Mouse (Mus musculus) thymus, adult 18-20 months (tissue): ENCODE results near the gene Mrpl51.

Source experiments
- DNase-seq, 2 experiments: peaks; one replicate each; pipeline ENCODE4 v3.0.0; 2022; ENCODE audit warnings: mixed read lengths in 2 of 2

Gene Mrpl51

DNA sequence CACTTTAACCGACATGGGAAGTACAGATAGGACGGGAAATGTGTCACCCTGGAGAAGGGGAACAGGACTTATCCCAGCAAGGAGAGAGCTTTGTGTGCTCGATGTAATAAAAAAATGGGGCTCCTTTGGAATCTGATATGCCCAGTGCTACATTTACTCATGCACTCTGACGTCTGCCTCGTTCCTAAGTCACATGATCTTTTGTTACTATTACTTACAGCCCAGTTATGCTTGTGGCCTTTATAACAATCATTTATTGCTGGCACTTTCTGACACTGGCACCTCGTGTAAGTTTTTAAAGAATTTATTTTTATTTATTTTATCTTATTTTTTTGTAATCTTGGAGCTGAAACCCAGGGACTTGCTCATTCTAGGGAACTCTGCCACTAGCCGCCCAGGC lies 1.8 kb downstream of the Mrpl51 start:
- no peak for DNase-seq

- no peak for DNase-seq
Observed at GRCm38 (mm10) chr6:125195541-125196075, 4.0 kb downstream of the Mrpl51 start.

GRCm38 (mm10) chr6:125196301-125196700 lies 4.7 kb downstream of the Mrpl51 start:
- no peak for DNase-seq

- DNase-seq = no peak
Observed at GRCm38 (mm10) chr6:125197166-125197565, 5.6 kb downstream of the Mrpl51 start.

DNA sequence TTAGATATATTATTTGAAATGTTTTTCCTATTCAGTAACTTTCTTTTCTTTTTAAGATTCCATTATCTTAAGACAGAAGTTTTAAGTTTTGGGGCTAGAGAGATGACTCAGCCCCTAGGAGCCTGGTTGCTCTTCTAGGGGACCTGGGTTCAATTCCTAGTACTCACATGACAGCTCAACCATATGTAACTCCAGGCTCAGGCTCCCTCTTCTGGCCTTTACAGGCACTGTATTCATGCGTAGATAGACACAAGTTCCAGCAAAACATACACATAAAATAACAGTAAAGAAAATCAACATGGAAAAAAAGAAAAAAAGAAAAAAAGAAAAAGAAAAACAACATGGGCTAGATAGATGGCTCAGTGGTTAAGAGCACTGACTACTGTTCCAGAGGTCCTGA lies 18.8 kb downstream of the Mrpl51 start:
- no peak for DNase-seq

DNA sequence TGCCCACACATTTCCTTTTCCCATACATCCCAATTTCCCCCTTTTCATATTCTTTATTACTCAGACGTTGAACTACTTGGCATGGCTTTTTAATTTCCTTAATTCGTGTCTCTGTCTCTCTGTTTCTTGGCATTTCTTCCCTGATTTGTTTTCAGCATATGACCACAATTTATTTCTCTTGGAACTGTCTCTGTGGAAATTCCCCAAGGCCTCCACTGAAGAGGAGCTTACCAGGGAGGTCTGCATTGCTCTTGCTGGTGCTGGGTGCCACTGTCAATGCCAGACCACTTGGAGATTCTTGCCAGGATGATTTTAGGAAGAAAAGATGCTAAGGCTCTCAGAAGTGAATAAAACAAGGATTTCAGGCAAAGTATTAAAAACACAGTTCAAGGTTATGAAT lies 21.0 kb downstream of the Mrpl51 start:
- no peak for DNase-seq

- no peak for DNase-seq
Observed at GRCm38 (mm10) chr6:125213129-125213528, 21.5 kb downstream of the Mrpl51 start.

GRCm38 (mm10) chr6:125213715-125214114 lies 22.1 kb downstream of the Mrpl51 start:
- DNase-seq = no peak

GRCm38 (mm10) chr6:125215148-125215954 lies 23.8 kb downstream of the Mrpl51 start, which contains the start of gene Vamp1:
TSS of gene Vamp1 (plus strand) at chr6:125215551.
- peak; percentile 86 to 91 for DNase-seq

- DNase-seq = peak in 1 of 2 experiments; percentile 11
Observed at GRCm38 (mm10) chr6:125216898-125217297, 25.3 kb downstream of the Mrpl51 start.

DNA sequence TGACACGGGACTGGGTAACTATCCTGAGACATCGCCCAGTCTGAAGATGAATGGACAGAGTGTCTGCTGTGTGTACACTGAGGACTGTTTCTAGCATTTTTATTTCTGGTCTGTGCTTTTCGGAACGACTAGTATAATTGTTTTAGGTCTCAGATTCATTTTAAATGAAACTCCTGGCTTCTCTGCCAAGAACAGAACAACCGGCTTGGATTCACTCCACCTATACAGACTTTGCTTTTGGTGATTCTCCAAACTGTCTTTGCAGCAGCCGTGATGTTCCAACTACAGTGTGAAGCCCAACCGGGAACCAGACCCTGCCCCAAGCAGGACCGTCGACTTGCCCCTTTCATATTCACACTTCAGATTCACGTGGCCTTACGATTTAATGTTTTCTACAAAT lies 26.3 kb downstream of the Mrpl51 start:
- no peak for DNase-seq

- peak in 1 of 2 experiments; percentile 72 for DNase-seq
Observed at GRCm38 (mm10) chr6:125218963-125219362, 27.4 kb downstream of the Mrpl51 start.

GRCm38 (mm10) chr6:125221115-125221745 lies 29.6 kb downstream of the Mrpl51 start:
- no peak for DNase-seq

GRCm38 (mm10) chr6:125222146-125222545 lies 30.5 kb downstream of the Mrpl51 start:
- peak; percentile 90 to 97 for DNase-seq

DNA sequence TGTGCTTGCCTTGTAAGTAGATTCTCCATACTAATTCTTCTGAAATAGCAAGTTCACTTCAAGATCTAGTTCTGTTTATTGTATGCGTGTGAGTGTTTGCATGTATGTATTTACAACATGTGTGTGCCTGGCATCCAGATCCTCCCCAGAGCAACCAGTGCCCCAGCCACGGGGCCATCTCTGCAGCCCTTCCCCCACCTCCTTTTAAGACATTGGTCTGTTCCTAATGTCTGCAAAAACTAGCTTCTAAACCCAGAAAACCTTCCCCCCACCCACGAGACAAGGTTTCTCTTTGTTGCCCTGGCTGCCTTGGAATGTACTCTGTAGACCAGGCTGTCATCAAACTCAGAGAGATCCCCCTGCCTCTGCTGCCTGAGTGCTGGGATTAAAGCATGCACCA lies 31.0 kb downstream of the Mrpl51 start:
- peak in 1 of 2 experiments; percentile 51 for DNase-seq

DNA sequence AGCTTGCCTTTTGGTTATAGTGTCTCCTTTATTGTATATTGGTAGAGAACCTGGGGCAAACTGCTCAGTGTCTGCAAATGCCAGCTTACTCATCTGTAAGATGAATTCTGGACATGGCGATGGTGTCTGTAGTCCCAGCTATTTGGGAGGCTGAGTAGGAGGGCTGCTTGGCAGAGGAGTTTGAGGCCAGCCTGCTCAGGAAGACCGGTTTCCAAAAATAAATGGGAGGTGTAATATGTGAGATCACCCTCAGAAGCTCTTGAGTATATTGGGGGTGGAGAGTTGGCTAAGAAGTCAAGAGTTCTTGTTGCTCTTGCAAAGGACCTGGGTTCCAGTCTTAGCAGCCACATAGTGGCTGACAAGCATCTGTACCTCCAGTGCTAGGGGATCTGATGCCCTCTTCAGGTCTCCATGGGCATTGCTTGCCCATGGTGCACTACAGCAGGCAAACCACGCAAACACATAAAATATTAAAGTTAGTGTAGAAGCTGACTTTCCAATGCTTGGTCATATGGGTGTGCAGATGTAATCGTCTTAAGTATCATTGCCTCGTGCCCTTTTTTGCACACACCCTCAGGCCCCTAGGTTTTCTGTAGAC lies 34.0 kb downstream of the Mrpl51 start:
- DNase-seq = peak in 1 of 2 experiments; percentile 54

- DNase-seq = peak in 1 of 2 experiments; percentile 43
Observed at GRCm38 (mm10) chr6:125230571-125230970, 39.0 kb downstream of the Mrpl51 start.

- peak; percentile 64 to 83 for DNase-seq
Observed at GRCm38 (mm10) chr6:125231117-125232044, 39.8 kb downstream of the Mrpl51 start, which contains the start of gene Tapbpl. TSS of gene Tapbpl (minus strand) at chr6:125231860.

GRCm38 (mm10) chr6:125232045-125232437 lies 40.4 kb downstream of the Mrpl51 start:
- DNase-seq = peak in 1 of 2 experiments; percentile 35

DNA sequence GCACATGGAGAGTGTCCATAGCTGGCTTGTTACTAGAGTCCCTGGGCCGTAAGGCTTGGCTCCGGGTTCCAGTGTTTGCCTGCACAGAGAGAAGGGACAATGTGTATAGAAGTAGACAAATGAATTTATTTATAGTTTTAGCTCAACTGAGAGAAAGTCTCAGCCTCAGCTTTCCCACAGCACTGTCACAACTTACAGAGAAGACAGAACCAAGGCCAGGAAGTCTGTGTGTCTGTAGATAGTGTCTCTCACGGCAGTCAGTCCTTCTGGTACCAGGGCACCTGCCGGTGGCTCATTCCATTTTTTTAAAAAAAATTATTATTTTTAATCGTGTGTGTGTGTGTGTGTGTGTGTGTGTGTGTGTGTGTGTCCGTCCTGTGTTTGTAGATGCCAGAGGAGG lies 40.9 kb downstream of the Mrpl51 start:
- DNase-seq = no peak

DNA sequence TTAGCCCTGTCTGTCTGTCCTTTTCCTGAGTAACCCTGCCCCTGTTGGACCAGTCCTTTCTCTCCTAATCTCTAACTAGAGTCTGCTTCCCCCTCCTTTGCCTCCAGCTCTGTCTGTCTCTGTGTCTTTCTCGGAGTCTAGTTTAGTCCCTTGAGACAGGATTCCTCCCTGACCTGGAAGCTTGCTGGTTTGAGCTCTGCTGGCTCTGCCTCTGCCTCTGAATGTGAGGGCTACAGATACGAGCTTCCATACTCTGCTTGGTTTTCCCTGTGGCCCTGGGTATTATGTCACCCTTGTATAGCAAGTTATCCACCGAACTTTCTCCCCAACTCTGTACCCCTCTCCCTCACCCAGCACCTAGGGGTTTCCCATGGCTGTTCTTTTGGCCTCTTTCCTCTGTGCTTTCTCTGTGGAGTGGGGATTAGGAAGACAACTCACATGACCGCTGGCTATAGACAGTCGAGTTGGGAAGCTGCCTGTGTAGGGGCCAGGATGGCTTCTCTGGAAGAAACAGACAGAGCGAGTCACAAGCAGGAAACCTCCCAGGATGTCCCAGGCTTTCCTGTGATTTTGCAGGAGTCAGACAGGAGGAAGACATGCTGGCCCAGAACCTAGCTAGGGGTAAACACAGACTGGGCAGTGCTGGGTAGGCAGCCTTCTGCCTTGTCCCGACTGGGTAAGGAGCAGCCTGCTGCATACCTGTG lies 42.4 kb downstream of the Mrpl51 start:
- no peak for DNase-seq

- no peak for DNase-seq
Observed at GRCm38 (mm10) chr6:125234520-125234828, 42.9 kb downstream of the Mrpl51 start.
